Mouse (Mus musculus): ENCODE data around the gene Olfr686.

GRCm38 (mm10) chr7:105226703-105227102 lies 19.4 kb upstream of the Olfr686 start:
- TF ChIP-seq CTCF (IDR thresholded peaks at IDR 0.05; ENCODE audit: low read depth, low read length) (no peak), EP300 (IDR thresholded peaks at IDR 0.05; ENCODE audit: insufficient read depth, low read depth, low read length) (no peak)
